Mouse (Mus musculus) forebrain, embryonic 10.5 days (tissue): ENCODE measurements at regions not wholly inside any gene's neighbourhood (a gene's known extent, or its start where the extent isn't known, plus 50 kb on each side); places are given as distances from the start of the nearest gene placed in this dataset.

ENCODE experiments used
- DNase-seq: peaks from one replicate; pipeline ENCODE4 v3.0.0-alpha.2; 2017; ENCODE audit warnings: low spot score; ENCODE audit errors: extremely low spot score
- H3K27ac ChIP-seq: fragments of 300-500 bp; sonication (generic); 2 replicates; pipeline ENCODE4 v1.5.1; 2016; ENCODE audit warnings: mild to moderate bottlenecking
- H3K27me3 ChIP-seq: fragments of 300-500 bp; sonication (generic); 2 replicates; pipeline ENCODE4 v1.6.1; 2016; ENCODE audit warnings: mild to moderate bottlenecking; ENCODE audit not compliant: poor library complexity, severe bottlenecking
- H3K36me3 ChIP-seq: fragments of 300-500 bp; sonication (generic); replicated peaks from 2 replicates; pipeline ENCODE4 v1.6.1; 2016; ENCODE audit warnings: mild to moderate bottlenecking, moderate library complexity
- H3K4me1 ChIP-seq: fragments of 300-500 bp; sonication (generic); 2 replicates; pipeline ENCODE4 v1.6.1; 2016
- H3K4me3 ChIP-seq: fragments of 300-500 bp; sonication (generic); 2 replicates; pipeline ENCODE4 v1.5.1; 2016; ENCODE audit warnings: mild to moderate bottlenecking, moderate library complexity
- H3K9me3 ChIP-seq: fragments of 300-500 bp; sonication (generic); 2 replicates; pipeline ENCODE4 v1.6.1; 2016; ENCODE audit warnings: mild to moderate bottlenecking, moderate library complexity
- WGBS: fragments of 180-500 bp; shearing (Covaris S2); methylation state at CpG from one replicate; pipeline ENCODE4 v1.1.7; 2016; 5-methylcytosine and 5-hydroxymethylcytosine counted together

- Histone ChIP-seq H3K27ac (no peak overlapping the region), H3K4me3 (no peak overlapping the region), H3K36me3 (no peaks in the 10 kb centered on the region), H3K9me3 (peaks cover 2% of the 10 kb centered on the region; the same call in 1 of the 2 replicates), H3K4me1 (no peaks in the 10 kb centered on the region), H3K27me3 (no peaks in the 10 kb centered on the region)
- WGBS: 83% methylated on average over 6 of the region's 6 CpGs
- DNase-seq: no peak
These were observed 311.7 kb downstream of the Tmem132b start for GRCm38 (mm10) chr5:125843259-125843658.

GRCm38 (mm10) chr5:125849722-125850121 lies 318.1 kb downstream of the Tmem132b start:
- DNase-seq: no peak
- Histone ChIP-seq H3K9me3 (peaks cover 15% of the 10 kb centered on the region), H3K4me3 (no peak overlapping the region), H3K36me3 (no peaks in the 10 kb centered on the region), H3K27me3 (no peaks in the 10 kb centered on the region), H3K27ac (no peak overlapping the region), H3K4me1 (no peaks in the 10 kb centered on the region)
- 81% methylated on average over 7 of the region's 7 CpGs for WGBS

GRCm38 (mm10) chr5:125876296-125876695 lies 344.7 kb downstream of the Tmem132b start:
- H3K36me3 ChIP-seq: no peaks in the 10 kb centered on the region
- DNase-seq: no peak
- WGBS: 86% methylated on average over 9 of the region's 9 CpGs
- H3K27ac ChIP-seq: no peak overlapping the region
- no peak overlapping the region for H3K4me3 ChIP-seq
- no peaks in the 10 kb centered on the region for H3K4me1 ChIP-seq
- no peaks in the 10 kb centered on the region for H3K9me3 ChIP-seq
- H3K27me3 ChIP-seq: no peaks in the 10 kb centered on the region

GRCm38 (mm10) chr5:125888840-125889239 lies 357.3 kb downstream of the Tmem132b start:
- H3K4me1 ChIP-seq: no peaks in the 10 kb centered on the region
- H3K36me3 ChIP-seq: no peaks in the 10 kb centered on the region
- H3K27me3 ChIP-seq: no peaks in the 10 kb centered on the region
- no peak overlapping the region for H3K4me3 ChIP-seq
- WGBS: 92% methylated on average over 2 of the region's 2 CpGs
- no peak for DNase-seq
- no peak overlapping the region for H3K27ac ChIP-seq
- no peaks in the 10 kb centered on the region for H3K9me3 ChIP-seq

- H3K27ac ChIP-seq: no peak overlapping the region
- H3K4me3 ChIP-seq: no peak overlapping the region
- no peaks in the 10 kb centered on the region for H3K4me1 ChIP-seq
- 92% methylated on average over 6 of the region's 6 CpGs for WGBS
- no peaks in the 10 kb centered on the region for H3K36me3 ChIP-seq
- no peaks in the 10 kb centered on the region for H3K27me3 ChIP-seq
- H3K9me3 ChIP-seq: no peaks in the 10 kb centered on the region
- no peak for DNase-seq
These were observed 362.3 kb downstream of the Tmem132b start for GRCm38 (mm10) chr5:125893864-125894263.

- 85% methylated on average over 4 of the region's 4 CpGs for WGBS
These were observed 370.5 kb downstream of the Tmem132b start for GRCm38 (mm10) chr5:125902038-125902437.

GRCm38 (mm10) chr5:125904426-125904825 lies 372.9 kb downstream of the Tmem132b start:
- WGBS: 91% methylated on average over 5 of the region's 5 CpGs
- Histone ChIP-seq H3K4me1 (no peaks in the 10 kb centered on the region), H3K4me3 (no peak overlapping the region), H3K27ac (no peak overlapping the region), H3K27me3 (no peaks in the 10 kb centered on the region), H3K9me3 (no peaks in the 10 kb centered on the region), H3K36me3 (no peaks in the 10 kb centered on the region)
- DNase-seq: no peak

More at GRCm38 (mm10) chr5:125902038-125902437, 370.5 kb downstream of the Tmem132b start:
- Histone ChIP-seq H3K4me3 (no peak overlapping the region), H3K36me3 (no peaks in the 10 kb centered on the region), H3K4me1 (no peaks in the 10 kb centered on the region), H3K27ac (no peak overlapping the region), H3K27me3 (no peaks in the 10 kb centered on the region), H3K9me3 (no peaks in the 10 kb centered on the region)
- DNase-seq: no peak

GRCm38 (mm10) chr5:125907332-125907731 lies 375.8 kb downstream of the Tmem132b start:
- WGBS: 91% methylated on average over 4 of the region's 4 CpGs
- Histone ChIP-seq H3K9me3 (no peaks in the 10 kb centered on the region), H3K4me1 (no peaks in the 10 kb centered on the region), H3K36me3 (no peaks in the 10 kb centered on the region), H3K27ac (no peak overlapping the region), H3K27me3 (no peaks in the 10 kb centered on the region), H3K4me3 (no peak overlapping the region)
- DNase-seq: no peak

- Histone ChIP-seq H3K4me3 (no peak overlapping the region), H3K27me3 (no peaks in the 10 kb centered on the region), H3K9me3 (no peaks in the 10 kb centered on the region), H3K27ac (no peak overlapping the region), H3K36me3 (no peaks in the 10 kb centered on the region), H3K4me1 (no peaks in the 10 kb centered on the region)
- DNase-seq: no peak
- WGBS: 93% methylated on average over 5 of the region's 5 CpGs
These were observed 376.3 kb downstream of the Tmem132b start for GRCm38 (mm10) chr5:125907909-125908308.

GRCm38 (mm10) chr5:125915857-125916256 lies 384.3 kb downstream of the Tmem132b start:
- 94% methylated on average over 4 of the region's 4 CpGs for WGBS
- H3K36me3 ChIP-seq: no peaks in the 10 kb centered on the region
- DNase-seq: no peak

GRCm38 (mm10) chr5:125920965-125921364 lies 389.4 kb downstream of the Tmem132b start:
- Histone ChIP-seq H3K27me3 (no peaks in the 10 kb centered on the region), H3K9me3 (no peaks in the 10 kb centered on the region), H3K4me3 (no peak overlapping the region), H3K27ac (no peak overlapping the region), H3K36me3 (no peaks in the 10 kb centered on the region), H3K4me1 (peaks cover 16% of the 10 kb centered on the region)
- WGBS: 22% methylated on average over 11 of the region's 11 CpGs
- DNase-seq: no peak

More at GRCm38 (mm10) chr5:125915857-125916256, 384.3 kb downstream of the Tmem132b start:
- Histone ChIP-seq H3K27ac (no peak overlapping the region), H3K4me3 (no peak overlapping the region), H3K4me1 (peaks cover 7% of the 10 kb centered on the region), H3K9me3 (no peaks in the 10 kb centered on the region), H3K27me3 (no peaks in the 10 kb centered on the region)

GRCm38 (mm10) chr5:125925856-125926497 lies 394.4 kb downstream of the Tmem132b start:
- peaks cover 10% of the 10 kb centered on the region for H3K4me1 ChIP-seq

GRCm38 (mm10) chr5:125931502-125931901 lies 399.9 kb downstream of the Tmem132b start:
- WGBS: 89% methylated on average over 4 of the region's 4 CpGs
- DNase-seq: no peak
- H3K27me3 ChIP-seq: no peaks in the 10 kb centered on the region
- no peaks in the 10 kb centered on the region for H3K9me3 ChIP-seq
- no peak overlapping the region for H3K27ac ChIP-seq
- H3K36me3 ChIP-seq: no peaks in the 10 kb centered on the region
- H3K4me3 ChIP-seq: no peak overlapping the region
- H3K4me1 ChIP-seq: no peaks in the 10 kb centered on the region

More at GRCm38 (mm10) chr5:125925856-125926497, 394.4 kb downstream of the Tmem132b start:
- WGBS: 76% methylated on average over 7 of the region's 7 CpGs
- Histone ChIP-seq H3K27ac (no peak overlapping the region), H3K27me3 (no peaks in the 10 kb centered on the region), H3K9me3 (no peaks in the 10 kb centered on the region), H3K4me3 (no peak overlapping the region), H3K36me3 (no peaks in the 10 kb centered on the region)
- no peak for DNase-seq
